Comparison of ENCODE assay signal across 8 mouse cellular contexts in genomic region chr7:30090970-30091585, GRCm38 (mm10). TPM values are rescaled to one million over a fixed set of nuclear protein-coding genes. Genes with fewer than 3 reads are reported as not detected.
A peak's percentile ranks its signal among the peaks of the same experiment; 100 is the strongest.
DNase-seq lines count a peak whose midpoint lies in the region; ATAC-seq lines count a peak whose summit lies in the region.

No protein-coding gene starts in this region.

- no peak for ATAC-seq in kidney, embryonic 14.5 days (ENCODE audit: low FRiP score, low TSS enrichment)
- 0 out of 2 replicates have a peak, but pooled peaks have one; percentile 0 for ATAC-seq in forebrain, embryonic 16.5 days
- ATAC-seq in liver, embryonic 13.5 days (ENCODE audit: low read depth) = no peak

- H3K27ac ChIP-seq in kidney, embryonic 14.5 days (ENCODE audit: low read depth, low read length) = no peak overlapping the region
- peak overlapping the region; percentile 76; the same call in 1 of the 2 replicates for H3K27ac ChIP-seq in forebrain, embryonic 16.5 days (ENCODE audit: low read length)
- H3K27ac ChIP-seq in liver, embryonic 13.5 days = peak overlapping the region; percentile 88

- H3K4me1 ChIP-seq in kidney, embryonic 14.5 days (ENCODE audit: control insufficient read depth, insufficient read depth, low read length) = peaks cover 14% of the 10 kb centered on the region
- H3K4me1 ChIP-seq in forebrain, embryonic 16.5 days (replicated peaks; ENCODE audit: control insufficient read depth, insufficient read depth, low read length) = peaks cover 35% of the 10 kb centered on the region
- H3K4me1 ChIP-seq in liver, embryonic 13.5 days (replicated peaks) = peaks cover 42% of the 10 kb centered on the region

- peaks cover 7% of the 10 kb centered on the region; the same call in 1 of the 2 replicates for H3K36me3 ChIP-seq in kidney, embryonic 14.5 days (ENCODE audit: control insufficient read depth, insufficient read depth, low read length)
- peaks cover 5% of the 10 kb centered on the region; the same call in 1 of the 2 replicates for H3K36me3 ChIP-seq in forebrain, embryonic 16.5 days (ENCODE audit: control insufficient read depth, insufficient read depth)
- H3K36me3 ChIP-seq in liver, embryonic 13.5 days = no peaks in the 10 kb centered on the region; the same call in 1 of the 2 replicates
- no peaks in the 10 kb centered on the region; the same call in 1 of the 2 replicates for H3K36me3 ChIP-seq in splenic B cell, adult 2 months (ENCODE audit: control insufficient read depth, insufficient read depth, low read length, poor library complexity, severe bottlenecking)

- H3K4me2 ChIP-seq in kidney, embryonic 14.5 days (replicated peaks; ENCODE audit: low read depth, low read length) = peak overlapping the region; percentile 69
- peak overlapping the region; percentile 43 for H3K4me2 ChIP-seq in forebrain, embryonic 16.5 days (ENCODE audit: low read length)
- H3K4me2 ChIP-seq in liver, embryonic 13.5 days = peak overlapping the region; percentile 78

- H3K4me3 ChIP-seq in kidney, embryonic 14.5 days (ENCODE audit: low read length) = peak overlapping the region; percentile 73
- peak overlapping the region; percentile 64 for H3K4me3 ChIP-seq in forebrain, embryonic 16.5 days (replicated peaks; ENCODE audit: low read length)
- H3K4me3 ChIP-seq in liver, embryonic 13.5 days (replicated peaks) = peak overlapping the region; percentile 68

- DNase-seq in kidney, postnatal 36 days = no peak
- peak; percentile 83 for DNase-seq in R1 (ENCODE audit: low read depth, low spot score)
- no peak for DNase-seq in liver, embryonic 13.5 days
- peak; percentile 71 for DNase-seq in splenic B cell, adult 2 months (ENCODE audit: low read depth, low spot score)
- no peak for DNase-seq in adrenal gland, adult 2 months
- no peak for DNase-seq in frontal cortex, postnatal 25 days (ENCODE audit: low spot score in 2 of 2)

- H3K9ac ChIP-seq in kidney, embryonic 14.5 days (ENCODE audit: low read depth, low read length) = peak overlapping the region; percentile 32; the same call in 1 of the 2 replicates
- peak overlapping the region; percentile 0; the same call in 1 of the 2 replicates for H3K9ac ChIP-seq in forebrain, embryonic 16.5 days (replicated peaks; ENCODE audit: low read depth, low read length)
- H3K9ac ChIP-seq in liver, embryonic 13.5 days = peak overlapping the region; percentile 55

- no peaks in the 10 kb centered on the region for H3K9me3 ChIP-seq in kidney, embryonic 14.5 days (ENCODE audit: control insufficient read depth, low read length)
- H3K9me3 ChIP-seq in forebrain, embryonic 16.5 days (ENCODE audit: control insufficient read depth, low read length) = no peaks in the 10 kb centered on the region
- no peaks in the 10 kb centered on the region for H3K9me3 ChIP-seq in liver, embryonic 13.5 days (replicated peaks)

- 9% methylated on average over 9 of the region's 9 CpGs for WGBS in kidney, embryonic 14.5 days
- WGBS in forebrain, embryonic 16.5 days = 8% methylated on average over 9 of the region's 9 CpGs
- WGBS in liver, embryonic 13.5 days (ENCODE audit: insufficient replicate concordance) = 5% methylated on average over 9 of the region's 9 CpGs

- H3K27me3 ChIP-seq in kidney, embryonic 14.5 days (ENCODE audit: control insufficient read depth, insufficient read depth, low read length) = no peaks in the 10 kb centered on the region
- H3K27me3 ChIP-seq in forebrain, embryonic 16.5 days (replicated peaks; ENCODE audit: control insufficient read depth, insufficient read depth, low read length) = no peaks in the 10 kb centered on the region
- H3K27me3 ChIP-seq in liver, embryonic 13.5 days = no peaks in the 10 kb centered on the region
- H3K27me3 ChIP-seq in splenic B cell, adult 2 months (ENCODE audit: control insufficient read depth, insufficient read depth, low read length, poor library complexity, severe bottlenecking) = no peaks in the 10 kb centered on the region

RNA-seq across cellular contexts. Expression of gene Zfp566, which starts 0.8 kb away (rescaled TPM):
- 13.8 and 14.4 TPM in 2 replicates for polyA plus RNA-seq in kidney, embryonic 14.5 days (2014; fragmentation: Nextera tagmentation; extraction: Ambion mirVana)
- polyA plus RNA-seq in forebrain, embryonic 16.5 days (2015; fragmentation: Nextera tagmentation; extraction: Ambion mirVana) = 20.6 and 22.1 TPM in 2 replicates
- polyA plus RNA-seq in liver, embryonic 13.5 days (2015; fragmentation: Nextera tagmentation; extraction: Ambion mirVana) = 2.0 and 2.5 TPM in 2 replicates
- total RNA-seq in adrenal gland, adult 2 months (2021) = 1 to 10 TPM; 2.2 to 2.6 TPM
- 1.5 and 1.6 TPM in 2 replicates for polyA plus RNA-seq in adrenal gland, adult 2 months (2012; rRNA removed)

RNA-seq across cellular contexts. Expression of gene Gm26920, which starts 0.9 kb away (rescaled TPM):
- 0.58 and 1.9 TPM in 2 replicates for polyA plus RNA-seq in kidney, embryonic 14.5 days (2014; fragmentation: Nextera tagmentation; extraction: Ambion mirVana)
- polyA plus RNA-seq in forebrain, embryonic 16.5 days (2015; fragmentation: Nextera tagmentation; extraction: Ambion mirVana) = 2.5 and 3.3 TPM in 2 replicates
- 0.44 TPM in 1 of 2 replicates, not detected in the other for polyA plus RNA-seq in liver, embryonic 13.5 days (2015; fragmentation: Nextera tagmentation; extraction: Ambion mirVana)
- total RNA-seq in adrenal gland, adult 2 months (2021) = under 1 TPM in 1 of 2 experiments, not detected in 1; 0.73 TPM
- not detected in 2 replicates for polyA plus RNA-seq in adrenal gland, adult 2 months (2012; rRNA removed)

RNA-seq across cellular contexts. Expression of gene Zfp260, which starts 3.5 kb away (rescaled TPM):
- polyA plus RNA-seq in kidney, embryonic 14.5 days (2014; fragmentation: Nextera tagmentation; extraction: Ambion mirVana) = 98.2 and 125 TPM in 2 replicates
- 112 and 137 TPM in 2 replicates for polyA plus RNA-seq in forebrain, embryonic 16.5 days (2015; fragmentation: Nextera tagmentation; extraction: Ambion mirVana)
- polyA plus RNA-seq in liver, embryonic 13.5 days (2015; fragmentation: Nextera tagmentation; extraction: Ambion mirVana) = 12.7 and 18.3 TPM in 2 replicates
- 10 to 100 TPM; 35.4 to 39.5 TPM for total RNA-seq in adrenal gland, adult 2 months (2021)
- polyA plus RNA-seq in adrenal gland, adult 2 months (2012; rRNA removed) = 6.2 and 9.7 TPM in 2 replicates

RNA-seq across cellular contexts. Expression of gene Zfp82, which starts 18.4 kb away (rescaled TPM):
- 3.5 and 5.7 TPM in 2 replicates for polyA plus RNA-seq in kidney, embryonic 14.5 days (2014; fragmentation: Nextera tagmentation; extraction: Ambion mirVana)
- 16.4 and 17.5 TPM in 2 replicates for polyA plus RNA-seq in forebrain, embryonic 16.5 days (2015; fragmentation: Nextera tagmentation; extraction: Ambion mirVana)
- polyA plus RNA-seq in liver, embryonic 13.5 days (2015; fragmentation: Nextera tagmentation; extraction: Ambion mirVana) = 1.7 and 2.1 TPM in 2 replicates
- 1 to 10 TPM; 1.6 to 2.5 TPM for total RNA-seq in adrenal gland, adult 2 months (2021)
- polyA plus RNA-seq in adrenal gland, adult 2 months (2012; rRNA removed) = 0.06 and 0.11 TPM in 2 replicates

RNA-seq across cellular contexts. Expression of gene Zfp382, which starts 30.7 kb away (rescaled TPM):
- polyA plus RNA-seq in kidney, embryonic 14.5 days (2014; fragmentation: Nextera tagmentation; extraction: Ambion mirVana) = 5.2 and 6.1 TPM in 2 replicates
- 30.6 and 32.5 TPM in 2 replicates for polyA plus RNA-seq in forebrain, embryonic 16.5 days (2015; fragmentation: Nextera tagmentation; extraction: Ambion mirVana)
- polyA plus RNA-seq in liver, embryonic 13.5 days (2015; fragmentation: Nextera tagmentation; extraction: Ambion mirVana) = 1.6 and 2.1 TPM in 2 replicates
- 1 to 10 TPM; 2.5 to 4.2 TPM for total RNA-seq in adrenal gland, adult 2 months (2021)
- polyA plus RNA-seq in adrenal gland, adult 2 months (2012; rRNA removed) = 0.07 and 0.44 TPM in 2 replicates

Comparison
In these comparisons a context has a peak if more than half of its experiments do, and no peak if none do; other contexts are left out.
1. H3K9ac ChIP-seq: peak in every context shown above with its lines; median percentile 55 in liver, embryonic 13.5 days; 32 in kidney, embryonic 14.5 days; 0 in forebrain, embryonic 16.5 days.
2. DNase-seq: peak in R1 (single experiment) and splenic B cell, adult 2 months (single experiment); none in kidney, postnatal 36 days (0 of 2), liver, embryonic 13.5 days (single experiment), adrenal gland, adult 2 months (single experiment) and frontal cortex, postnatal 25 days (0 of 2).
3. Peak in every context shown above with its lines, with median percentiles within 50 percentile points of each other: H3K4me2 ChIP-seq and H3K4me3 ChIP-seq.